Mouse (Mus musculus) forebrain, postnatal 0 days (tissue): ENCODE measurements around the gene Syn2. TPM values are rescaled to one million over a fixed set of nuclear protein-coding genes. Genes with fewer than 3 reads are reported as not detected.

Experiments used
- ATAC-seq: fragments of 200-750 bp; cut with Nextera tagmentation; 2 replicates; pipeline ENCODE4 v1.8.0; 2017; ENCODE audit warnings: mild to moderate bottlenecking, moderate library complexity
- DNase-seq: peaks from one replicate; pipeline ENCODE4 v3.0.0-alpha.2; 2015
- H3K27ac ChIP-seq: fragments of 300-500 bp; sonication (generic); 2 replicates; pipeline ENCODE4 v1.5.1; 2014; ENCODE audit warnings: low read depth, mild to moderate bottlenecking, antibody characterized with exemption, low read length, moderate library complexity, mixed read lengths
- H3K27me3 ChIP-seq: fragments of 300-500 bp; sonication (generic); 2 replicates; pipeline ENCODE4 v1.6.1; 2014; ENCODE audit warnings: mild to moderate bottlenecking, low read length, mixed read lengths; ENCODE audit not compliant: insufficient read depth
- H3K36me3 ChIP-seq: fragments of 300-500 bp; sonication (generic); 2 replicates; pipeline ENCODE4 v1.6.1; 2014; ENCODE audit warnings: mild to moderate bottlenecking, moderate library complexity; ENCODE audit not compliant: insufficient read depth
- H3K4me1 ChIP-seq: fragments of 300-500 bp; sonication (generic); 2 replicates; pipeline ENCODE4 v1.6.1; 2014; ENCODE audit warnings: antibody characterized with exemption; ENCODE audit not compliant: insufficient read depth
- H3K4me2 ChIP-seq: fragments of 300-500 bp; sonication (generic); 2 replicates; pipeline ENCODE4 v1.6.1; 2014; ENCODE audit warnings: low read depth, mild to moderate bottlenecking, moderate library complexity
- H3K4me3 ChIP-seq: fragments of 300-500 bp; sonication (generic); 2 replicates; pipeline ENCODE4 v1.5.1; 2014; ENCODE audit warnings: low read depth, low read length, mixed read lengths
- H3K9ac ChIP-seq: fragments of 300-500 bp; sonication (generic); 2 replicates; pipeline ENCODE4 v1.6.1; 2014; ENCODE audit warnings: mild to moderate bottlenecking
- H3K9me3 ChIP-seq: fragments of 300-500 bp; sonication (generic); 2 replicates; pipeline ENCODE4 v1.6.1; 2016; ENCODE audit warnings: low read length
- CTCF ChIP-seq: sonication (generic); IDR thresholded peaks from 2 replicates; pipeline ENCODE4 v1.5.1; 2016; ENCODE audit warnings: antibody characterized with exemption, control low read depth, low read depth
- WGBS: fragments of 180-500 bp; shearing (Covaris S2); extraction: QIAGEN DNeasy Blood & Tissue Kit; methylation state at CpG from one replicate; pipeline ENCODE4 v1.1.7; 2014; 5-methylcytosine and 5-hydroxymethylcytosine counted together
- polyA plus RNA-seq: library from polyadenylated mRNA; unstranded; fragments of >200 nt; fragmentation: Nextera tagmentation; extraction: Ambion mirVana; gene quantifications from 2 replicates; pipeline ENCODE4 v1.2.1, GENCODE M21; 2015
- total RNA-seq: library from RNA; depleted of rRNA; stranded (reverse); fragments of >200 nt; gene quantifications from 2 replicates; pipeline ENCODE4 v1.2.3, GENCODE M21; 2014

The Syn2 gene
- total and polyA plus RNA-seq, 2 experiments from 2014 or later: 85.9 to 91.1 TPM

DNA sequence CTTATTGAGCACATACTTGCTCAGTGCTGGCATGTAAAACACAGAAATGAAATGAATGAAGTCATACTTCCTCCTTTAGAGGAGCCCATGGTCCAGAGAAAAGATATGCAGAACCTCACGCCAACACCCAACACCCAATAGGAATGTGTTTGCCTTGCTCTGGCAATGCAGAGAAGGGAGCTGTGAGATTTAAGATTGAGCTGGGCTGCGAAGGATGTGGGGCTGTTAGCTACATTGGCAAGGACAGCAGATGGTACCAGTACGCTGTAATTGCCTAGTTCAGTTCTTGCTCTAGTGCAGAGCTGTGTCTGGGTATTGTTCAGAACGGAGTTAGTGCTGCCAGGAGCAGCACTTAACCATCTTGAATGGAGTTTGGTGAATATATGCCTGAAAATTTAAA, 12.5 kb upstream of the Syn2 start:
- Histone ChIP-seq H3K4me3 (no peak overlapping the region), H3K27me3 (no peaks in the 10 kb centered on the region), H3K36me3 (no peaks in the 10 kb centered on the region), H3K4me1 (peaks cover 34% of the 10 kb centered on the region), H3K27ac (peak overlapping the region; percentile 82), H3K9me3 (no peaks in the 10 kb centered on the region), H3K4me2 (no peak overlapping the region), H3K9ac (no peak overlapping the region)
- 37% methylated on average over 4 of the region's 4 CpGs for WGBS
- peak; percentile 58 for ATAC-seq
- TF ChIP-seq CTCF: no peak
- DNase-seq: peak; percentile 71

DNA sequence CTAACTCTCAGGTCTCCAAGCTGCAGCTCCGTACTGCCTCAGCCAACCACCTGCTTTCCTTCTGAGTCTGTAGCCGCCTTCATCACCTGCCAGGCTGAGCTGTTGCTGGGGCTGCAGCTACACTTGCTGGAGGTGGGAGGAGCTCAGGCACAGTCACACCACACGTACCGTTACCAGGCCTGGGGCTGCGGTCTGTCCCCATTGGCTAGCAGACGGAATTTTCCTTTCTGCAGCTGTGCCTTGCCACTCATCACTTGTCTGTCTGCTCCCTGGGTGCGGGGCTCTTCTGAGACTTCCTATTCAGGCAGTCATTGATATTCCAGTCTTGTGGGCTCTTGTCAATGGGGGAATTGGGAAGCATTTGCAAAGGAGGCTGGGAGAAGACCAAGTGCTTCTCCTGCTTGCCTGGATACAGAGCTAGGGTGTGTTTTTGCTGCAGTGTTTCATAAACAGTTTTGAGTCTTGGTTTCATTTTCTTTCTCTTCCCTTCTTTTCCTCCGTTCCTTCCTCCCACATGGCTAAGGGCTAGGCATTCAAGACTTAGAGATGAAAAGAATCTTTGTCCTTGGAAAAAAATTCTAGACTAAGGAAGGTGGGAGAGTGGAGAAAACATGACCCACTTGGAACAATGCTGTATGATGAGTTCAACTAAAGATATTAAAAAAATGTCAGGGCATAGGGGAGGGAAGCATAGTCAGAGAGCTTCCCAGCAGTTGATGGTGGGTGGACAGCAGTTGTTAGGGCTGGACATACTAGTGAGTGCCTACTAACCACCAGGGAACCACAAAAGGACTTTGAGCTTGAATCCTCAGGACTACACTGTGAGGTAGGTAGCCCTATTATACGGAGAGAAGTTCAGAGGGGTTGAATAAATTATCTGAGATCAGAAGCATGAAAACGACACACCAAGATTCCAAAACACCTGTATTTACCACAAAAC, 11.2 kb upstream of the Syn2 start:
- H3K9ac ChIP-seq: no peak overlapping the region
- 0 out of 2 replicates have a peak overlapping the region, but pooled peaks have one; percentile 4 for H3K4me2 ChIP-seq
- peak; percentile 82 for DNase-seq
- H3K4me3 ChIP-seq: no peak overlapping the region
- no peaks in the 10 kb centered on the region for H3K9me3 ChIP-seq
- peak overlapping the region; percentile 82 for H3K27ac ChIP-seq
- 15% methylated on average over 10 of the region's 10 CpGs for WGBS
- H3K4me1 ChIP-seq: peaks cover 43% of the 10 kb centered on the region
- TF ChIP-seq CTCF: no peak
- H3K36me3 ChIP-seq: no peaks in the 10 kb centered on the region
- no peaks in the 10 kb centered on the region for H3K27me3 ChIP-seq
- peak; percentile 86 for ATAC-seq

DNA sequence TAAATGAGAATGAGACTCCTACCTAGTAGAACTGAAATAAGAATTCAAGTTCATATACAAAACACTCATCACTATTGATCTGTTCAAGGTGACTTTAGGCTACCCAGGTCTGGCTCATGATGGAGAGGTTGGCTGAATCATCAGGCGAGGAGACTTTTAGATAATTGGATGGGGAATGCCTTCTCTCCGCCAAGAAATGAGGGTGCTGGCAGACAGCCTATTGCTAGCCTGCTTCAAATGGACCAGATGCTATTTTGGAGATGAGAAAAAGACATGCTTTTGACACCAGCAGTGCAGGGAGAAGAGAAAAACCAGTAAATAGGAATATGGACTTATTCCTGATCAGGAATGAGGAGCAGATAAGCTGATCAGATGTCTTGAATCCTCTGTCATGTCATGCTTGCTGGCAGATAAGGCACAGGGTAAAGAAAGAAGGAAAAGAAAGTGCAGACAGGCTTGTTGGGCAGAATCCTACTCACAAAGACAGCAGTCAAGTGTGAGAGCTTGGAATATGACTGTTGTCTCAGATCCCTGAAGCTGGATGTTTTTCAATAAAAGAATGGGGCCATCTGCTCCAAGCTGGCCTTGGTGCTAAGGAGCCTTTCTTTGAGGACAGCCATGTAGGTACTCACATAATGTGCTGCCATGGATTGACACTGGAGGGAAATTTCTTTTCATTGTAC, 9.9 kb upstream of the Syn2 start:
- Histone ChIP-seq H3K27me3 (no peaks in the 10 kb centered on the region), H3K4me3 (no peak overlapping the region), H3K4me1 (peaks cover 43% of the 10 kb centered on the region), H3K9me3 (no peaks in the 10 kb centered on the region), H3K27ac (peak overlapping the region; percentile 82), H3K36me3 (no peaks in the 10 kb centered on the region), H3K9ac (no peak overlapping the region), H3K4me2 (no peak overlapping the region)
- no peak for ATAC-seq
- WGBS: 32% methylated on average over 2 of the region's 2 CpGs
- TF ChIP-seq CTCF: no peak
- peak; percentile 77 for DNase-seq

GRCm38 (mm10) chr6:115125358-115125720, 9.4 kb upstream of the Syn2 start:
- Histone ChIP-seq H3K4me1 (peaks cover 43% of the 10 kb centered on the region), H3K27me3 (no peaks in the 10 kb centered on the region), H3K4me2 (no peak overlapping the region), H3K9me3 (no peaks in the 10 kb centered on the region), H3K36me3 (no peaks in the 10 kb centered on the region), H3K9ac (no peak overlapping the region), H3K4me3 (no peak overlapping the region), H3K27ac (peak overlapping the region; percentile 82)
- no peak for DNase-seq
- no peak for TF ChIP-seq CTCF
- ATAC-seq: no peak
- 35% methylated on average over 1 of the region's 1 CpGs for WGBS

- no peak for TF ChIP-seq CTCF
- Histone ChIP-seq H3K4me2 (peak overlapping the region; percentile 16; the same call in 1 of the 2 replicates), H3K36me3 (no peaks in the 10 kb centered on the region), H3K4me3 (no peak overlapping the region), H3K9me3 (no peaks in the 10 kb centered on the region), H3K27ac (peak overlapping the region; percentile 84), H3K4me1 (peaks cover 43% of the 10 kb centered on the region), H3K9ac (peak overlapping the region; percentile 14; the same call in 1 of the 2 replicates), H3K27me3 (no peaks in the 10 kb centered on the region)
- ATAC-seq: peak; percentile 81
- 8% methylated on average over 2 of the region's 2 CpGs for WGBS
- peak; percentile 84 for DNase-seq
Measured at GRCm38 (mm10) chr6:115126232-115126785, 8.4 kb upstream of the Syn2 start.

DNA sequence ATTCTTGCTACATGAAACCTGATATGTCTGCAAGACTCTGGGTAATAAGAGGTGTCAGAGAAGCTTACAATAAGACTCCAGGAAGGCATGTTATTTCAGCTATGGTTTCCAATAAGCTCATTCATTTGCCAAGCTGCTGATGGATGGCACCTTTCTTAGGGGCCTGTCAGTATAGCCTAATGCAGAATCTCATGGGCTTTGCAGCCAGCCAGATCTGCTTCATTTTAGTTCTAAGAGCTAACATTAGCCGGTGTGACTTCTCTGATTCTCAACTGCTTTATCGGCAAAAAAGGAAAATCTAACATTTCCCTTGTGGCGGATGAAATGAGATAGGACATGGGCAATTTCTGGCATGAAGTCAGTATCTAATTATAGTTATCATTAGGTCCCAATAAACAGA, 7.9 kb upstream of the Syn2 start:
- Histone ChIP-seq H3K27me3 (no peaks in the 10 kb centered on the region), H3K4me2 (0 out of 2 replicates have a peak overlapping the region, but pooled peaks have one; percentile 16), H3K36me3 (no peaks in the 10 kb centered on the region), H3K4me1 (peaks cover 43% of the 10 kb centered on the region), H3K4me3 (no peak overlapping the region), H3K9me3 (no peaks in the 10 kb centered on the region), H3K27ac (peak overlapping the region; percentile 84), H3K9ac (no peak overlapping the region)
- ATAC-seq (peak; percentile 17), DNase-seq (peak; percentile 62)
- 25% methylated on average over 3 of the region's 3 CpGs for WGBS
- no peak for TF ChIP-seq CTCF
